Mouse (Mus musculus) heart, embryonic 15.5 days (tissue): ENCODE measurements around the gene Map2k5. TPM values are rescaled to one million over a fixed set of nuclear protein-coding genes. Genes with fewer than 3 reads are reported as not detected.
A peak's percentile ranks its signal among the peaks of the same experiment; 100 is the strongest.

Experiments used
- ATAC-seq: fragments of 200-750 bp; cut with Nextera tagmentation; replicated peaks from 2 replicates; pipeline ENCODE4 v1.8.0; 2017; ENCODE audit warnings: low read depth, moderate TSS enrichment; ENCODE audit not compliant: insufficient number of reproducible peaks, insufficient read depth, low FRiP score
- H3K27ac ChIP-seq: fragments of 300-500 bp; sonication (generic); 2 replicates; pipeline ENCODE4 v1.5.1; 2015; ENCODE audit warnings: mild to moderate bottlenecking, inconsistent platforms
- H3K27me3 ChIP-seq: fragments of 300-500 bp; sonication (generic); 2 replicates; pipeline ENCODE4 v1.6.1; 2015; ENCODE audit warnings: inconsistent platforms
- H3K36me3 ChIP-seq: fragments of 300-500 bp; sonication (generic); 2 replicates; pipeline ENCODE4 v1.6.1; 2015; ENCODE audit warnings: mild to moderate bottlenecking, inconsistent platforms
- H3K4me1 ChIP-seq: fragments of 300-500 bp; sonication (generic); replicated peaks from 2 replicates; pipeline ENCODE4 v1.6.1; 2015; ENCODE audit warnings: inconsistent platforms
- H3K4me2 ChIP-seq: fragments of 300-500 bp; sonication (generic); 2 replicates; pipeline ENCODE4 v1.6.1; 2015; ENCODE audit warnings: inconsistent platforms, mild to moderate bottlenecking, moderate library complexity
- H3K4me3 ChIP-seq: fragments of 300-500 bp; sonication (generic); 2 replicates; pipeline ENCODE4 v1.5.1; 2015; ENCODE audit warnings: mild to moderate bottlenecking, inconsistent platforms
- H3K9ac ChIP-seq: fragments of 300-500 bp; sonication (generic); 2 replicates; pipeline ENCODE4 v1.6.1; 2015; ENCODE audit warnings: mild to moderate bottlenecking, inconsistent platforms
- H3K9me3 ChIP-seq: fragments of 300-500 bp; sonication (generic); replicated peaks from 2 replicates; pipeline ENCODE4 v1.6.1; 2016; ENCODE audit warnings: inconsistent platforms
- WGBS: fragments of 180-500 bp; shearing (Covaris S2); methylation state at CpG from one replicate; pipeline ENCODE4 v1.1.7; 2015; ENCODE audit warnings: mixed read lengths; 5-methylcytosine and 5-hydroxymethylcytosine counted together
- polyA plus RNA-seq: library from polyadenylated mRNA; unstranded; fragments of >200 nt; fragmentation: Nextera tagmentation; extraction: Ambion mirVana; gene quantifications from 2 replicates; pipeline ENCODE4 v1.2.1, GENCODE M21; 2015

The Map2k5 gene
- polyA plus RNA-seq, 1 experiment from 2014 or later = 24.5 TPM

DNA sequence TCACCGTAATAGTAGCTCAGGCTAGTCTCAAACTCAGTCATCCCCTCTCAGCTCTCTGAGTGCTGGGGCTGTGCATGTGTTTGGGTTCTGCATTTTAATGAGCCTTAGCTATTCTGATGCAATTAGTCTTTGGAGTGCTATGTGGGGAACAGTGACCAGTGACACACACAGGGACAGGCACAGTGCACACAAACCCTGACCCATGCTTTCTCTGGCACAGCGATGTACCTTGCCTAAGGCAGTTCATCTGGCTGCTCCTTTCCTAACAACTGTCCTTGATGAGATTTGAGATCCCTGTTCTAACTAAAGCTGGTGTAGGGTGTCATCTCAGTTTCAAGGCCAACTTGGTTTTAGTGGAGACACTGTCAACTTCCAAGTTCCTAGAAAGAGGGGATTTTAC, 162.7 kb downstream of the Map2k5 start:
- Histone ChIP-seq H3K9ac (no peak overlapping the region), H3K4me2 (no peak overlapping the region), H3K27ac (no peak overlapping the region), H3K4me1 (no peaks in the 10 kb centered on the region), H3K4me3 (no peak overlapping the region), H3K27me3 (no peaks in the 10 kb centered on the region), H3K36me3 (peaks cover 3% of the 10 kb centered on the region; the same call in 1 of the 2 replicates), H3K9me3 (no peaks in the 10 kb centered on the region)
- no peak for ATAC-seq
- WGBS = 92% methylated on average over 2 of the region's 2 CpGs

DNA sequence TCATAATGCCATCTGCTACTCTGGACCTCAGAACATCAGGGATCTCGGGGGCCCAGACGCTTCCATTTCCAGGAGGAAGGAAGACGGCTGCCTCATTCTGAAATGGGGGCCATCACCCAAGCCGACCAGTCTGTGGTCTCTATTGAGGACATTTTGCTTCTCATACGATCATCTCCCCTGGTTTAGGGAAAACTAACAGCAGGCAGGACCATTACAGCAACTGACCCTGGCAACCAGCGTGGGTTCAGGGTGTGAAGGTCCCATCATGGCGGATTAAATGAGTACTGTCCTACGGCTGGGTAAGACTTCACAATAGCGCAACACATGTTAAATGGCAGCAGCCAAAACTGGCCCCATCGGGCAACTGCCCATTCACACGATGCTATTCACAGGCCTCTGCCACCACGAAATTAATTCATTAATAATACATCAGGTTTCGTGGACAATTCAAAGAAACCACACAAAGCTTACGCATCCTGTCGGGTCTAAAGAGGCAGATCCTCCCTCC, 170.9 kb downstream of the Map2k5 start:
- Histone ChIP-seq H3K4me2 (no peak overlapping the region), H3K27me3 (no peaks in the 10 kb centered on the region), H3K4me1 (no peaks in the 10 kb centered on the region), H3K36me3 (peaks cover 4% of the 10 kb centered on the region; the same call in 1 of the 2 replicates), H3K9ac (no peak overlapping the region), H3K9me3 (no peaks in the 10 kb centered on the region), H3K27ac (no peak overlapping the region), H3K4me3 (no peak overlapping the region)
- no peak for ATAC-seq
- 91% methylated on average over 15 of the region's 15 CpGs for WGBS

DNA sequence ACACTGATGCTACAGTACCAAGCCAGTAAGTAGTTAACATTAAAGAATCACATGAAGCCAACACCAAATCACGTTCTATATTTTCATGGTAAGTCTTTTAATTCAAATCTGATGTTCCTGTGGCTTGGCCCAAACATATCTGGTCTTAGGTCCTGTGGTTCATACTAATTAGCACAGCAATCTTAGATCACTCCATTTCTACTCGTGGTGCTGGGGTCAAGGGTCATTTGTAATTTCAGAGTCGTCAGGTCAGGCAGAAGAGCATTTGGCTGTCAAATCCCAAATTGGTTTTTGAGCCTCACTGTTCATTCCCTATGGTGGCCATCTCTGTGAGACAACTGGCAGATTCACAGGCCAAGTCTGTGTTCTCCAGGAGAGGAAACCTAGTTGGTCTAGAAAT, 174.2 kb downstream of the Map2k5 start:
- H3K4me1 ChIP-seq = peaks cover 1% of the 10 kb centered on the region; the same call in 1 of the 2 replicates
- H3K27ac ChIP-seq = no peak overlapping the region
- H3K4me3 ChIP-seq = no peak overlapping the region
- no peak overlapping the region for H3K4me2 ChIP-seq
- H3K9ac ChIP-seq = no peak overlapping the region
- ATAC-seq = no peak
- no peaks in the 10 kb centered on the region for H3K9me3 ChIP-seq
- H3K36me3 ChIP-seq = peaks cover 4% of the 10 kb centered on the region; the same call in 1 of the 2 replicates
- no peaks in the 10 kb centered on the region for H3K27me3 ChIP-seq
- 88% methylated on average over 3 of the region's 3 CpGs for WGBS

DNA sequence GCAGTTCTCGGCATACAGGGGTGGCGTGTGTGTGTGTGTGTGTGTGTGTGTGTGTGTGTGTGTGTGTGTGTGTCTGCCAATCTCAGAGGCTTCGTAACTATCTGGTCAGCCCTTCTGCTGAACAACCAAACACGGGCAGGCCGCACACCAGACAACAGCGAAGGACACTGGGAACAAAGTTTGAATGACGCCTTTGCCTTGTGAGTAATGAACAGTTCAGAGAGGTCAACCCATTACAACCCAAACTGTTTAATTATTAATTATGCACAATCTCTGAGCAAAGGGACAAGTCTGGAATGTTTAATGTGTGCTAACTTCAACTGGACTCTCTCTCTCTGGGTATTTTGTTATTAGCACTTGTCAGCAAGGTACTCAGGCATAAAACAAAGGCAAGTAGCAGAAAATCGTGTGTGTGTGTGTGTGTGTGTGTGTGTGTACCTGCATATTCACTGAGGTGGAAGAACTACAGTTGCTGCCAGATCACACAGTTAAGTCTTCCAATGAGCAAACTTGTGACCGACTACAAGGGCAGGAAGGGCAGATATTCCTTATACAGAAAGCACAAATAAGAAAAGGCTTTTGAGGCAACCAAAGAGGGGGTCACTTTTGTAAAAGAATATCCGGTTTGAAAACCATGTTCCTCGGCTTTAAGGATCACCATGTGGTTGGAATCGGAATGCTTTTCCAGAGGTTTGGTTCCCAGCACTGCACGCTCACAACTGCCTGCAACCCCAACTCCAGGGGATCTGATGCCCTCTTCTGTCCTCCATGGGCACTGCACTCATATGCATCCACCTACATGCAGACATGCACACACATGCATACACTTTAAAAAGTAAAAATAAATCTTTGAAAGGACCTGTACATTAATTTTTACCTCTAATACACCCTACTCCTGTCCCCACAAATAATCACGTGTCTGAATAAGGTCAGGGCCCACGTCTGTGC, 176.1 kb downstream of the Map2k5 start:
- no peak for ATAC-seq
- no peak overlapping the region for H3K9ac ChIP-seq

DNA sequence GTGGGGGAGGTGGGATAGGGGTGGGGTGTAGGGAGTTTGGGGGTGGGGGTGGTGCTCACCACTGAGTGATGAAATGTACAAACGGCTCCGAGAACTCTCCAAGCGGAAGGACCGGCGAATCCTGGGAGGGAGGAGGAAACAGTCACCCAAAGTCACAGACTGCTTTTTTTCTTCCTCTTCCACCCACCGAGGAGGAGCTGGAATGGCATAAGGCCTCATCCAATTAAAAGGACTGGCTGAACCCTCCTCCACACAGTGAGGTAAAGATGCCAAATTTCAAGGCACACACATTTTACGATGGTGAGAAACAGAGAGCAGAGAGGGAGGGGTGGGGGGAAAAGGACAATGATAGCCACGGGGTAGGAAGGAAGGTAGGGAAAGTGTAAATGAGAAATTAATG, 180.4 kb downstream of the Map2k5 start:
- Histone ChIP-seq H3K27ac (no peak overlapping the region), H3K27me3 (no peaks in the 10 kb centered on the region), H3K4me1 (peaks cover 44% of the 10 kb centered on the region), H3K9ac (no peak overlapping the region), H3K4me3 (no peak overlapping the region), H3K4me2 (peak overlapping the region; percentile 39), H3K36me3 (peaks cover 7% of the 10 kb centered on the region; the same call in 1 of the 2 replicates), H3K9me3 (no peaks in the 10 kb centered on the region)
- WGBS = 18% methylated on average over 8 of the region's 8 CpGs
- ATAC-seq = no peak

More for the DNA sequence above, 176.1 kb downstream of the Map2k5 start:
- WGBS = 93% methylated on average over 15 of the region's 15 CpGs
- no peaks in the 10 kb centered on the region for H3K27me3 ChIP-seq
- H3K4me2 ChIP-seq = no peak overlapping the region
- peaks cover 13% of the 10 kb centered on the region for H3K4me1 ChIP-seq
- H3K9me3 ChIP-seq = no peaks in the 10 kb centered on the region
- peaks cover 4% of the 10 kb centered on the region; the same call in 1 of the 2 replicates for H3K36me3 ChIP-seq
- no peak overlapping the region for H3K4me3 ChIP-seq
- no peak overlapping the region for H3K27ac ChIP-seq

DNA sequence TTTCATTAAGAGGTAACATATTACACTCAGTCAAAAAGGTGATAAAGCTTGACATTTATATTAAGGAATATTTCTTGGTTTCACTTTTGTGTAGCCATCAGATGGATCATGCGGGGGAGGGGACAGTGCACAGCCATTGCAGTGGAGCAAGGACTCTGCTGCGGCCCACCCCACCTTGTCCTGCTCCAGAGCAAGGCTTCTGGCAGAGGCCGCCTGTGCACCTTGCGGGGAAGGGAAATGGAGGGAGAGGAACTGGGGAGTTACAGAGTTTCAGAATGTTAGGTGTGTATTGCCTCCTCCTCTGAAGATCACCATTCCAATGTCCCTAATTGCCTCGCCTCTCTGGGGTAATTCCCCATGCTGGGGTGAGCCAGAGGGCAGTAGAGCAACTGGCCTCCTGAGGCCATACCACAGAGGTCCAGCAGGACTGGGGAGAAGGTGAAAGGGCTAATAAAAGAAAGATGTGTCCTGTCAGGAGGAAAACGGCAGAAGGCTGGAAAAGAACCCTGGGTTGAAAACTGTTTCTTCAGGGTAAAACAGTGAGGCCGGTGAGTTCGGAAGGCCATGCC, 181.5 kb downstream of the Map2k5 start:
- peaks cover 44% of the 10 kb centered on the region for H3K4me1 ChIP-seq
- H3K36me3 ChIP-seq = 0 out of 2 replicates have a peak, but pooled peaks cover 3% of the 10 kb centered on the region
- H3K4me2 ChIP-seq = no peak overlapping the region
- peak overlapping the region; percentile 25; the same call in 1 of the 2 replicates for H3K27ac ChIP-seq
- no peaks in the 10 kb centered on the region for H3K27me3 ChIP-seq
- no peaks in the 10 kb centered on the region for H3K9me3 ChIP-seq
- H3K4me3 ChIP-seq = no peak overlapping the region
- no peak overlapping the region for H3K9ac ChIP-seq
- no peak for ATAC-seq
- 63% methylated on average over 8 of the region's 8 CpGs for WGBS

DNA sequence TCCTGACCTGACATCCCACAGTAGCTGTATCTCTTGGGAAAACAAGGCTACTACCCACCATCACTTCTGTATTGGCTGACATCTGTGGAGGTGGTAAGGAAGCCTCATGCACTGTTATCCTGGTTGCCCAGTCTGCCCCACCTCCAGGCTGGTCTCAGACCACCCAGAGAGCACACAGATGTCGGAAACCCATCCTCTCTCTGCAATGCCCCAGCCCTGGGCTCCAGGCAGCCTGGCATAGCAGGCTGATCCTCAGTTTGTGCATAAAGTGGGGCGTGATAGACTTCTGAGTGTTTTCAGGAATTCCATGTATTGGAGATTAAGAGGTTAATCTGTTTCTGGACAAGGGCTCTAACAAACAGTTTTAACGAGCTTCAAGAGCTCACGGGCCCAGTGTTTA, 182.2 kb downstream of the Map2k5 start:
- Histone ChIP-seq H3K27ac (peak overlapping the region; percentile 80), H3K9me3 (no peaks in the 10 kb centered on the region), H3K4me2 (peak overlapping the region; percentile 23; the same call in 1 of the 2 replicates), H3K36me3 (0 out of 2 replicates have a peak, but pooled peaks cover 3% of the 10 kb centered on the region), H3K9ac (no peak overlapping the region), H3K4me1 (peaks cover 44% of the 10 kb centered on the region), H3K27me3 (no peaks in the 10 kb centered on the region), H3K4me3 (no peak overlapping the region)
- WGBS = 61% methylated on average over 4 of the region's 4 CpGs
- no peak for ATAC-seq

DNA sequence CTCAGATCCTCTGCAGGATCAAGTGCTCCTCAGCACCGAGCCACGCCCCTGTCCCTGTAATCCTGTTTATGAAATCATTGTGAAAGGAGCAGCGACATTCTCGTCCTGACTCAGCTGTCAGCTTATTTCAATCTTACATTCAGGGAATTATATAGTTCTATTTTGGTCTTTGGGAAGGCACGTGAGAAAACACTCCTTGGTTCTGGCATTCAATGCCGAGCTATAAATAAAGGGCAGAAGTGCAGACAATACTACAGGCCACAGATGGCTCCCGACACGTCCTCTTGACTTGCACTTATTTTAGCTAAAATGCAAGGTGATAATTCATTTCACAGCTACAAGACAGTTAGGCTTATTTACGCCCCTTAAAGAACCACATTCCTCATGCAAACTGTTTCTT, 182.9 kb downstream of the Map2k5 start:
- Histone ChIP-seq H3K4me2 (peak overlapping the region; percentile 23; the same call in 1 of the 2 replicates), H3K36me3 (0 out of 2 replicates have a peak, but pooled peaks cover 3% of the 10 kb centered on the region), H3K4me1 (peaks cover 44% of the 10 kb centered on the region), H3K27me3 (no peaks in the 10 kb centered on the region), H3K9me3 (no peaks in the 10 kb centered on the region), H3K9ac (no peak overlapping the region), H3K27ac (peak overlapping the region; percentile 80), H3K4me3 (no peak overlapping the region)
- ATAC-seq = peak; percentile 49; the same call in 1 of the 2 replicates
- 45% methylated on average over 9 of the region's 9 CpGs for WGBS

DNA sequence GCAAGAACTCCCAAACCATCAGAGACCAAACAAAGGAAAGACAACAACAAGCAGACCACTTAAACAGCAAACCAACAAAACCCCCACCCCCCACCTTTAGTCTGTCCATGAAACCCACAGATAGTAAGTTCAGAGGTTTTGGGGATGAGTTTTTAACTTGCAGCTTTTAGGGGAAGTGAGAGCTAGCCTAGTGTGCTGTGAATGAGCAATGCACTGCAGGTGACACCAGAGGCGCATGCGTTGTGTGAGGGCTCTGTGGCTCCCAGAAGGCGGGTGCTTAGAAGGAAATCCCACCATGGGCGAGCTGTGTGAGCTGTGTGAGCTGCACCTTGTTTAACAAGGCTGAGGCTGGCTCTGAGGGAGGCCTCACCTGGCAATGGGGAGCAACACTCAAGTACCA, 184.9 kb downstream of the Map2k5 start:
- H3K4me1 ChIP-seq = peaks cover 38% of the 10 kb centered on the region
- WGBS = 80% methylated on average over 4 of the region's 4 CpGs

DNA sequence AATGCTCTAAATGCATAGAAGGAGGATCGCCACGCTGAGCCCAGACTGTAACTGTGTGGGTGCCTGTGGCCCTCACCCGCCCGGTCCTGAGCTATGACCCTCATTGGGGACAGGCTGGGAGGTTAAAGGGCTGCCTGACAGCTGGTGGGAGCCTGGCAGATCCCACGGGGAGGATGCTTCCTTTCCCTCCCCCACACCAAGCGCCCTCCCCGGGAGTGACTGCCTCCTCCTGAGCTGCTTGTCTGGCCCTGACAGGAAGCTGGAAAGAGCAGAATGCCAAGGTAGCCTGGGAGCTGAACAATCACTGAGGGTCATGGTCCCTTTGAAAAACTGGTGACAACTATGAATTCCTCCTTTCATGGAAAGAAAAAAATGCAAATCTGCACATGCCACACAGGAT, 190.4 kb downstream of the Map2k5 start:
- Histone ChIP-seq H3K27me3 (peaks cover 16% of the 10 kb centered on the region; the same call in 1 of the 2 replicates), H3K4me3 (no peak overlapping the region), H3K4me2 (no peak overlapping the region), H3K27ac (no peak overlapping the region), H3K9me3 (no peaks in the 10 kb centered on the region), H3K9ac (no peak overlapping the region), H3K4me1 (peaks cover 9% of the 10 kb centered on the region; the same call in 1 of the 2 replicates), H3K36me3 (no peaks in the 10 kb centered on the region)
- no peak for ATAC-seq
- WGBS = 38% methylated on average over 7 of the region's 7 CpGs

More for the DNA sequence above, 184.9 kb downstream of the Map2k5 start:
- Histone ChIP-seq H3K9me3 (no peaks in the 10 kb centered on the region), H3K27ac (no peak overlapping the region), H3K27me3 (no peaks in the 10 kb centered on the region), H3K4me2 (no peak overlapping the region), H3K4me3 (no peak overlapping the region), H3K9ac (no peak overlapping the region), H3K36me3 (0 out of 2 replicates have a peak, but pooled peaks cover 3% of the 10 kb centered on the region)
- no peak for ATAC-seq

DNA sequence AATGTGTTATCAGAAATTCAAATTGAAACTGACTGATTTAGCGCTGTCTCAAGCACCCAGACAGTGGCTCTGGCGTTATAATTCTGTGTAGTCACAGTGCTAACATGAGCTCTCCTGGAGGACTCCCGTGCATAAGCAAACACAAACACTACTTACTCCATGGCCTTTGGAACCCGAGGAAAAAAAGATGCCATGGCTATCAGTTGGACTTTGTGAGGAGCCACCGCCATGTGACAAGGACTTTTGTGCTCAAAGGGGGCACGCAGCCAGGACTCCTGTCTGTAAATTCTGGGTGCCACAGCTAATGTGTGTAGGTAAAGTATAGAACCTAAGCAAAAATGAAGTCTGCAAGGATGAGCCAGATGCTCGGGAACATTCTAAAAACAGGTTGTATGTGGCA, 192.5 kb downstream of the Map2k5 start:
- WGBS = 71% methylated on average over 7 of the region's 7 CpGs
- no peak overlapping the region for H3K27ac ChIP-seq
- H3K9ac ChIP-seq = no peak overlapping the region
- no peak overlapping the region for H3K4me2 ChIP-seq
- no peaks in the 10 kb centered on the region for H3K36me3 ChIP-seq
- peaks cover 19% of the 10 kb centered on the region for H3K27me3 ChIP-seq
- no peak for ATAC-seq
- no peaks in the 10 kb centered on the region for H3K9me3 ChIP-seq
- peaks cover 9% of the 10 kb centered on the region for H3K4me1 ChIP-seq
- H3K4me3 ChIP-seq = no peak overlapping the region
